Mouse (Mus musculus): ENCODE data around the gene Rcl1. TPM values are rescaled to one million over a fixed set of nuclear protein-coding genes. Genes with fewer than 3 reads are reported as not detected.
A peak's percentile ranks its signal among the peaks of the same experiment; 100 is the strongest.

Gene Rcl1
- 31.7 and 36.0 TPM in 2 replicates for total RNA-seq (2014; fragmentation: Nextera tagmentation)
- total RNA-seq (2017): 67.6 and 82.0 TPM in 2 replicates

- ATAC-seq (replicated peaks; ENCODE audit: poor library complexity, severe bottlenecking): peak; percentile 98
Observed at GRCm38 (mm10) chr19:29100874-29101542, at the start of gene Rcl1. Gene Rcl1, plus strand, starts transcription at chr19:29101375.

- ATAC-seq (replicated peaks; ENCODE audit: poor library complexity, severe bottlenecking): no peak
Observed at GRCm38 (mm10) chr19:29052786-29053185, 48.4 kb upstream of the Rcl1 start.

- ATAC-seq (replicated peaks; ENCODE audit: poor library complexity, severe bottlenecking): no peak
Observed at GRCm38 (mm10) chr19:29054594-29054993, 46.6 kb upstream of the Rcl1 start.

- no peak for ATAC-seq (replicated peaks; ENCODE audit: poor library complexity, severe bottlenecking)
Observed at GRCm38 (mm10) chr19:29055469-29055868, 45.7 kb upstream of the Rcl1 start.

GRCm38 (mm10) chr19:29058741-29059140 lies 42.4 kb upstream of the Rcl1 start:
- ATAC-seq (replicated peaks; ENCODE audit: poor library complexity, severe bottlenecking): no peak

- ATAC-seq (replicated peaks; ENCODE audit: poor library complexity, severe bottlenecking): no peak
Observed at GRCm38 (mm10) chr19:29059688-29060087, 41.5 kb upstream of the Rcl1 start.

- ATAC-seq (replicated peaks; ENCODE audit: poor library complexity, severe bottlenecking): no peak
Observed at GRCm38 (mm10) chr19:29060299-29060698, 40.9 kb upstream of the Rcl1 start.

- ATAC-seq (replicated peaks; ENCODE audit: poor library complexity, severe bottlenecking): no peak
Observed at GRCm38 (mm10) chr19:29063009-29063408, 38.2 kb upstream of the Rcl1 start.

GRCm38 (mm10) chr19:29063577-29064363 lies 37.4 kb upstream of the Rcl1 start:
- peak; percentile 66 for ATAC-seq (replicated peaks; ENCODE audit: poor library complexity, severe bottlenecking)

- peak; percentile 40 for ATAC-seq (replicated peaks; ENCODE audit: poor library complexity, severe bottlenecking)
Observed at GRCm38 (mm10) chr19:29064451-29065102, 36.6 kb upstream of the Rcl1 start.

- ATAC-seq (replicated peaks; ENCODE audit: poor library complexity, severe bottlenecking): peak; percentile 87
Observed at GRCm38 (mm10) chr19:29066981-29067471, 34.1 kb upstream of the Rcl1 start.

GRCm38 (mm10) chr19:29069195-29069594 lies 32.0 kb upstream of the Rcl1 start:
- ATAC-seq (replicated peaks; ENCODE audit: poor library complexity, severe bottlenecking): no peak

GRCm38 (mm10) chr19:29074802-29075201 lies 26.4 kb upstream of the Rcl1 start:
- no peak for ATAC-seq (replicated peaks; ENCODE audit: poor library complexity, severe bottlenecking)

GRCm38 (mm10) chr19:29088628-29089027 lies 12.5 kb upstream of the Rcl1 start:
- no peak for ATAC-seq (replicated peaks; ENCODE audit: poor library complexity, severe bottlenecking)

- ATAC-seq (replicated peaks; ENCODE audit: poor library complexity, severe bottlenecking): no peak
Observed at GRCm38 (mm10) chr19:29092194-29092593, 9.0 kb upstream of the Rcl1 start.

- no peak; the same call in 1 of the 2 replicates for ATAC-seq (replicated peaks; ENCODE audit: poor library complexity, severe bottlenecking)
Observed at GRCm38 (mm10) chr19:29099106-29099505, 2.1 kb upstream of the Rcl1 start.

GRCm38 (mm10) chr19:29099596-29099995 lies 1.6 kb upstream of the Rcl1 start:
- ATAC-seq (replicated peaks; ENCODE audit: poor library complexity, severe bottlenecking): no peak

- ATAC-seq (replicated peaks; ENCODE audit: poor library complexity, severe bottlenecking): no peak
Observed at GRCm38 (mm10) chr19:29100261-29100660, 914 bp upstream of the Rcl1 start.

- peak; percentile 6 for ATAC-seq (replicated peaks; ENCODE audit: poor library complexity, severe bottlenecking)
Observed at GRCm38 (mm10) chr19:29101591-29101990, 416 bp downstream of the Rcl1 start.

- ATAC-seq (replicated peaks; ENCODE audit: poor library complexity, severe bottlenecking): no peak
Observed at GRCm38 (mm10) chr19:29102098-29102497, 923 bp downstream of the Rcl1 start.

GRCm38 (mm10) chr19:29105816-29106215 lies 4.6 kb downstream of the Rcl1 start:
- ATAC-seq (replicated peaks; ENCODE audit: poor library complexity, severe bottlenecking): no peak

All from granulocyte monocyte progenitor cell, adult 5-6 weeks (primary cell).